Mouse (Mus musculus) MEL (cell line): ENCODE measurements around the gene Dcbld2.

Experiments
- BHLHE40 ChIP-seq: IDR thresholded peaks from 2 replicates; pipeline ENCODE4 v1.6.1; 2012; ENCODE audit warnings: low read depth, mild to moderate bottlenecking, inconsistent platforms, low read length, improper control_type of control experiment, borderline replicate concordance
- CTCF ChIP-seq, 3 experiments: IDR thresholded peaks in 2 of 3; conservative IDR thresholded peaks in 1 of 3; 2 replicates each; pipeline ENCODE4 v1.5.1; 2011 to 2012; ENCODE audit warnings: low read length in 3 of 3, low read depth in 2 of 3, mild to moderate bottlenecking in 2 of 3, improper control_type of control experiment in 1 of 3, inconsistent platforms in 1 of 3, mixed read lengths in 1 of 3, moderate library complexity in 1 of 3; ENCODE audit not compliant: control insufficient read depth in 1 of 3, insufficient read depth in 1 of 3, poor library complexity in 1 of 3, severe bottlenecking in 1 of 3

- TF ChIP-seq BHLHE40 (no peak), CTCF (IDR thresholded peaks at IDR 0.05 in 2 of 3, conservative IDR thresholded peaks at IDR 0.05 in 1 of 3; ENCODE audit: control insufficient read depth in 1 of 3, insufficient read depth in 1 of 3, low read depth in 2 of 3, low read length in 3 of 3, poor library complexity in 1 of 3, severe bottlenecking in 1 of 3) (no peak)
Observed at GRCm38 (mm10) chr16:58453820-58454219, 45.6 kb downstream of the Dcbld2 start.
